Mouse (Mus musculus) natural killer cell, adult 2 months (primary cell): ENCODE measurements at regions not wholly inside any gene's neighbourhood (a gene's known extent, or its start where the extent isn't known, plus 50 kb on each side); places are given as distances from the start of the nearest gene placed in this dataset.

Source experiments
- DNase-seq, 2 experiments: peaks; one replicate each; pipeline ENCODE4 v3.0.0; 2022; ENCODE audit warnings: low spot score in 2 of 2

DNA sequence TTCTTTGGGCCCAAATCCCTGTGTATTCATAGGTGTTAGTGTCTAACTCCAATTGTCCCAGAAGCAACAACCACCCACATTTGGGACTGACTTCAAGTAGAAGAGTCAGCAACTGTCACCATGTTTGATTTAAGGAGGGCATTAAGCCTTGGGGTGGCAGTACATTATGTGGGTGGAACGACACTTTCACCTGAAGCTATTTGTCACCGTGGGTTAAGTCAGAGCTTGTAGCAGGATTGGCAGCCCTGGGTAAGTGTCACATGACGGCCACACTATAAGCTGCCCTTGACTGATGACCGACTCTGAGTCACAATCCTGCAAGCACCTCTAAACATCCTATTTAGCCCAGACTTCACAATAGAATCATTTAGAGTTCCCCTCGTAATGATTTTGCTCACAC lies 236.7 kb upstream of the A1bg start:
- DNase-seq: no peak

DNA sequence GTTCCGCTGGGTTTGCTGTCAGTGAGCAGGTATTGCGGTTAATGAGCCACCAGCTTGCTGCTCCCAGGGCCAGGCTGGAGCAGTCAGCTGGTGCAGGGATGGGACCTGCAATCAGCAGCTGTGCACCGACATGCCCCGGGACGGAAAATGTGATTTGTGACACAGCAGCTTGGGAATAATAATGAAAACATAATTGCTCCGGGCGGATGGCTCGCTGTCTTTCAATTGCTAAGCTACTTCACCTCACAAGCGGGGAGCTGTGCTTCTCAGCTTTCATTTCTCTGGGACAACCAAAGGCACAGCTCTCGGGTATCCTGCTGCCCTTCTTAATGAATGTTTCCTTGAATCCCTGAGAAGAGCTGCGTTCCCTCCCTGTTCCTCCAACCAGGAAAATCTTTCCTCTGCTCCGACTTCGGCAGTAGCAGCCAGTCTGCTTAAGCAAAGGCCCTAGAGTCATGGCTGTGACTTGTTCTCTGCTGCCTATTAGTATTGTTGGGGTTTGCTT lies 235.3 kb upstream of the A1bg start:
- no peak for DNase-seq

DNA sequence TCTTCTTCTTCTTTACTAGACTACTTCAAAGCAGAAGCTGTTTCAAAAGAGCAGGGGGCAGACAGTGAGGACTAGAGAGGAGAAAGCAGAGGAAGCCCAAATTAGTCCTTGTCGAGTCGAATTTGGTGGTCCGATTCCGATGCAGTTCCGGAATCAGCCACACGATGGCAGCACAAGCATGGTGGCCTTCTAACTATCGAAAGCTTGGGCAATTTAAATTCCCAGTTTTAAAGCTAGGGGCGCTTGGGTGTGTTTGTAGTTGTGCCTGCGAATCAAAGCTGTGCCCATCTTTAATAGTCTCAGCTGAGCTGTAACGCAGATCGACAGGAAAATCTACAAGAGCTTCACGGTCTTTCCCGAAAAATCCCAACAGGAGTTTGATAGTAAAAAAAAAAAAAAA lies 234.7 kb upstream of the A1bg start:
- peak; percentile 68 to 81 for DNase-seq

DNA sequence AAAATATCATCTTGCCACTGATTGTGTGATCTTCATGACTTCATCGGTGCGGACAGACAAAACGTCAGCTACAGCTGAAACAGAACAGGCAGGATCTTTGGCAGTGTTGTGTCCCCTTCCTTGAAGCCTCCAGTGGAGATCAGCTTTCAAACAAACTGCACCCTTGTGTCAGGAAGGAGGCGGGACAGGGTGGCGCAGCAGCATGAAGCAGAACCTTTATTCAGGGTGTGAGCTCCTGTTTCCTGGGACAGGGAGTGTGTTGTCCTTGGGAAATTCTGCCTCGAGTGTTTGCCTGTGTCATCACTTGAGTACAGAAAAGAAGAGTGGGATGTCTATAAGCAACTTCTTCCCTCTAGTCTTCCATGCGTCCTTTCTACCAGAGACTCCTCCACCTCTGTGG lies 232.7 kb upstream of the A1bg start:
- DNase-seq: no peak

DNA sequence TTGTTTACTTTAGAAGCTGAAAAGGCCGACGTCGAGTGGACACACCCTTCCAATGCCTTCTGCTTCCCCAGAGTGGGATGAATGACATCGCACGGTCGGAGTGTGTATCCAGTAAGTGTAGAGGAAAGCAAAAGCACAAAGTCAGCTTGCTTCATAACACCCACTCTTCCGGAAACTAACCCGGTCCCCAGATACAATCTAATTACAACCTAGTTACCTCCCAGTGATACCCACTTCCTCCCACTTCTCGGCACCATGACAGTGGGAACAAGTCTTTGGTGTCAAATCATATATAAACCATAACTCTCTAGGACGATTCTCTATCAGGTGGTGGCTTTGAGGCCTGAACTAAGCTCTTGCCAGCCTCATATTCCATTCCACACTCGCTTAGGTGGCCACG lies 231.4 kb upstream of the A1bg start:
- DNase-seq: no peak

DNA sequence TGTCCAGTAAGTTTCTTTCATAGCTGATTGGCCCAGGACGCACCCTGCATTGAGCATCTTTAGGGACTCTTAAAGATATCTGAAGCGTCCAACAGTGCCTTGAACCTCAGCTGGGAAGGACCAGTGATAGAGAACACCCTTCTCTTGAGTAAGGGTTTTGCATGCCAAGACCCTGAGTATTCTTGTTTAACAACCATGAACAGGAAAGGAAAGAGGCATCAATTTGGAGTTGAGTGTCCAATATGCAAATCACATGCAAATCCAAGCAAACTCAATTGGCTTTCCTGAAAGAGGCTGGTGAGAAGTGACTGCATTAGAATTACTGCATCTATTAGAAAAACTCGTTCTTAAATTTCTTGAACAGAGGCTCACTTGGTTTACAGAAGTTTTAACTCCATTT lies 220.0 kb upstream of the A1bg start:
- DNase-seq: no peak

DNA sequence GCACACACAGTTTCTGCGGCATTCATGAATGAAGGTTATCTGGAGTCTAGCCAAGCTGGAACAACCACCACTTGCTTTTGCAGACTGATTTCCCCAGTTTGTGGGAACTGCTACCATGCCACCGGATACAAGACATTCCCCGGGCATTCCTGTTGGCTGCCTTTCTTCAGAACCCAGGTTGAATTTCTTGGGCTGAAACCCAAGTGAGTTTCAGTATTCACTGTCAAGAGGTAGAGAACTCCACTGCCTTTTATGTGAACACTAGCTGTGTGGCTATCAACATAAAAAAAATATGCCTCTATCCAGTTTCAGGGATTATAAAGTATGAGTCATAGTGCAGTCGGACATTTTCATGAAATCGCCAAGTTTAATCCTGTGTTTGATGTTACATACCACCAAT lies 216.3 kb upstream of the A1bg start:
- DNase-seq: no peak

DNA sequence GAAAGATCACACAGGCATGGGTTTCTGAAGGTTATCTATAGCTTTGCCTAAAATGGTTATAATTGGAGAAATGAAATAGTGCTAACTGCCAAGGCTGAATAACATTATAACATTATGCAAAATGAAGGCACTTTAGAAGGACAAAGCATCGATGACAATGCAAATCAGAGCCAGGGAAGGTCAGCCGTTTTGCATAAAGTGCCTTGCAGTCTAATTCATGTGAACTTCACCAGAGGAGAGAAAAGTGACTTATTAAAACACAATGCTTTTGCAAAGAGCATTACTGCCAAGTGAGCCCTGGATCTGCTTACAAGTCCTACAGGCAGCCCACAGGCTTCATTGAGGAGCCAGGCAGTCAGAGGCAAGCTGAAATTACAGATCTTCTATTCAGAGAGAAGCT lies 214.0 kb upstream of the A1bg start:
- no peak for DNase-seq

DNA sequence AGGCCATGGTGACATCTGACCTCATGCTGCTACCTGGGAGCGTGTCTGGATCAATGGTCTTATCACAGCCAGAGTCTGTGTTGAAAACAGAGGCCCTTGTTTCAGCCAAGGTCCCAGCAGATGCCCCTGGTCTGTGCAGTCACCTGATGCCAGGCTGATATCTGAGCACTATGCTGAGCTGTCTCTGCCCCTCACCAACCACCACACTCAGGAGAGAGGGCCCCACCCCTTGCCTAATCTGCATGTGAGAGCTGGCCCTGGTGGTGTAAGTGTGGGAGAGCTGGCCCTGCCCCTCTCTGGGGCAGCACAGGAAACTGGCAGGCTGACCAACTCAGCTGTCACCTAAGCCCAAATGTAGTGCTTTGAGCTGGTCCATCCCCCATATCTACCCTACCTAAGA lies 210.5 kb upstream of the A1bg start:
- no peak for DNase-seq

DNA sequence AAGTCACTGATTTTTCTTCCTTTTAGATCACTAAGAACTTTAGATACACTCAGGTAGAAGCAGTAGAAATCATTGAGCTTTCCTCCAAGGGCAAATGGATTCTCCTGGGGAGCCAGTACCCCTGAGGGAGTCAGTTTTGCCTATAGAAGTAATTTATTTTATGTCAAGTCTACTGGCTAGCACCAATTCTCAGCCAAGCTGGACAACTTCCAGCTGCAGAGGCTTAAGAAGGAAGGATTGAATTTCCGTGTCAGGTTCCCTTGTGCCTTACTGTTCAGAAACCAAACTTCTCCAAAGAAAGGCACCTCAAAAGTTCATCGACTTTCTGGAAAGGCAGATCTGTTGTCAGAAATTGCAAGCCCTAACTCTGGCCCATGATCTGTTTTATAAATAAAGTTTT lies 205.2 kb upstream of the A1bg start:
- DNase-seq: no peak

DNA sequence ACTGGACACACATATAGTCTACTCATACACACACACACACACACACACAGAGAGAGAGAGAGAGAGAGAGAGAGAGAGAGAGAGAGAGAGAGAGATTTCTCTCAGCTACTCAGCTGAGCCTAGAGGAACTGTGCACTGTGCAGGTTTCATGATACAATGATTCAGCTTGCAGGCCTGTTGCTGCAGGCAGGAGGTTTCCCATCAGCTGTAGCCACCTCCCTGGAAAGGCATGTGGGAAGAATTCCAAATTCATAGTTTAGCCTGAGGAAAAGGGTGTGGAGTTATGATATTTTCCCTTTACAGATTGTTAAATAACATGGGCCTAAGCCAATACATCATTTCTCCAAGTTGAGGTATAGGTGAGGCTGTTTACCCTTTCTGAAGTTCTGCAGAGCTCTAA lies 204.3 kb upstream of the A1bg start:
- DNase-seq: no peak

DNA sequence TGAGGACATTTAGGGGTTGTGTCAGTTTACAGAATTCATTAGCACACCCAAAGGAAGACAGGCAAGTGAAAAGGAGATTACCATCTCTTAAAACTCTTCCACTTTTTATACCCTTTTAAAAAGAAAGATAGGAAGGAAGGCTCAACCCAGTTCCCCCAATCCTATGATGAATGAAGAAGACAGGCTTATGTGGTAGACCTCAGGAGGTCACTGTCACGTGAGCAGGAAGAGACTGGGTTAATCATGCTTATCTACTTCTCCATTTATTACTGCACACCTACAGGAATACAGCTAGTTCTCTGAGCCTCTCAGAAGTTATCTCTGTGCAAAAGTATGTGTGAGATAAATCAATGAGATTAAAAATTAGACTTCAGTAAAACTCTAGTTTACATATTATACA lies 194.1 kb upstream of the A1bg start:
- no peak for DNase-seq

DNA sequence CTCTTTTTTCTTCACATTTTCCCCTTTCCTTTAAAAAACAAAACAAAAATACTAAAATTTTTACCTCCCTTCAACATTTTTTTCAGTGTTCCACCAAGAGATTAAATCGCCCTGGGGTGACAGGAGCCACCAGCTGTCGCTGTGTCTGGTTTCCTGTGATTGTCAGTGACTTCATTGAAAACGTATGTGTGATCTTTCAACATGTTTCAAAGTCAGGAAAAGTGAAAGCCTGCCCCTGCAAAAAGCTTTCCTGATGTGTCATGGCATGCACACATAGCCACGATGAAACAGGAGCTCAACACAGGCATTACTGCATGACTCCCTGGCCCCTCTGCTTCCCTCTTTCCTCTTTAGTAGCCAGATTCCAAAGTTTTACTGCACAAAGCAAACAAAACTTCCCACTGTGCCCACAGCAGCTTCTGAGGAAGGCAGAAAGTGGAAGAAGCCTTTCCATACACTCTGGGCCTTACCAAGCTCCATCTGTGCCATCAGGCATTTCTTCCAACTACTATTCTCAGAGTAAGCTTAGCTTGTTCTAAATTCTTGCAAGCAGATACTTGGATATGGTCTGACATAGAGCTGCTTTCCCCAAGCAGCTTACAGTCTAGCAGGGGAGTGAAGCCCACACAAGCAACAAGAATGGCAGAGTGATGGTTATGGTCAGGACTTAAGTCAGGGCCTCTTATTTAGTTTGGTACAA lies 186.8 kb upstream of the A1bg start:
- no peak for DNase-seq

DNA sequence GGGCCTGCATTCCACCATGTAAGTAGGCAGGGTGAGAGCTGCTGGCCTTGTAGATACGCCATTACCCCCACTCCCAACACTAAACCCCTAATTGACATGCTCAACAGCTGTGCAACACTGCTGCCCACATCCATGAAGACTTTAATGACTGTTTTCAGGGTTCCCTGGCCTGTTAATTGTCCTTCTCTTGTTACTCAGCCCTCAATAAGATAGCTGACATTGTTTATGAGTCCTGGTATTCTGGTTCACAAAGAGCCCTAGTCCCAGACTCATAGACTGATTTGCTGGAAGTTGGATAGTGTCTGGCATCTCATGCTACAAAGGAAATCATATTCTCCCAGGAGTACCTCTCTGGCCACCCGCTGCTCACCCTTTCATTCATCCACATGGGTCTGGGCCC lies 186.1 kb upstream of the A1bg start:
- no peak for DNase-seq

DNA sequence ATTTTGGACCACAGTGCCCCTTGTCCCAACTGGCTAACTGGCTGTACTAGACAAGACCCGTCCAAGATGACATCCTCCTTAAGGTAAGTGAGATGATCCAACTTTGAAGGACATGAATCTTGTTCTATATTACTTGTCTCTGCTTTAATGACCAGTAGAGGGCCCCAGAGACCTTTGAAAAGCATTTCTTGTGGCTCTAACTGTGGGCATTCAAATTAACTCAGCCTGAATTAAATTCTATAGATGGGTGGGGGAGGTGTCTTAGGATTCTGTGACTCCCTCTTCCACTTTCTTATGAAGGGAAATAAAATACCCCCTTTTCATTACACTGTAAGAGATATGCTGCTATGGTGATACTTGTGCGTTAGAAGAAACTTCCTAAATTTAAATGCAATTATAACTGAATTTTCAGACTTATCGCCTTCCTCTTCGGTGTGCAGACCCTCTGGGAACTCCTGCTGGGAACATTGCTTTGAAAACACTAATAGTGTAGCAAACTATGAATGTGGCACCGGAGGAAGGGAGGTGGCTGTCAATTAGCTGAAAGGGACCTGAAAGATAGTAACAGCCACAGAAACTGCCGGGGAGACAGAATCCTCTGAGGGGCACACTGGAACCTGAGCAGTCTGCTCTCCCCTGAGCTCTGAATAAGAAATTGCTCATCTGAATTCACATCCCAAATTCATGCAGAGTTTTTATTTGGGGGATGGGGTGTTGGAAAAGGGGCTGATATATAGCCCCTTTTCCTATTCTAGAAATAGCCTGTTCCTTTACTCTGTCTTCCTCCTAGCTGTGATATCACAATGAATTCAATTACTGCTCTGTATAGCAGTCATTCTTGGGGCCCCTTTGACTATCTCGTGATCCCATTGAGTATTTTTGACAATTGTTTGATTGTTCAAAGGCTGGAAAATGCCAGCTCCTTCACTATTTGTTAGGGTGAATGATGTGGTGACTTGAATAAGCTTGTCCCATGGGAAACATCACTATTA lies 179.9 kb upstream of the A1bg start:
- peak in 1 of 2 experiments; percentile 12 for DNase-seq

DNA sequence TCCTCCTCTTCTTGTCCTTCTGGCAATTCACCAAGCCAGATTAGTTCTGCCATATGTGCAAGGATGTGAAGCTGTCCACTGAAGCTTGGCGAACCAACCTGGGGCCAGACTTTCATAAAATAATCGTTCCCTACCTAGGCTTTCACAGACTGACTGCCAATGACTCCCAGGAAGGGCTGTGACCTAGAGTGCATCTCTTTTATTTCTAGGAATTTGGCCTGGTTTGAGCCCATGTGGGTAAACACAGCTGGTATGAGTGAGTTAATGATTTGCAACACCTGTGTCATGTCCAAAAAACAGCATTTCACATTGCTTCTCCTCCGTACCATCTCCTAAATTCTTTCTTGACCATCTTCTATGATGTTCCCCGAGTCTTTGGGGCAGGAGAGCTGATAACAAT lies 178.0 kb upstream of the A1bg start:
- DNase-seq: no peak

DNA sequence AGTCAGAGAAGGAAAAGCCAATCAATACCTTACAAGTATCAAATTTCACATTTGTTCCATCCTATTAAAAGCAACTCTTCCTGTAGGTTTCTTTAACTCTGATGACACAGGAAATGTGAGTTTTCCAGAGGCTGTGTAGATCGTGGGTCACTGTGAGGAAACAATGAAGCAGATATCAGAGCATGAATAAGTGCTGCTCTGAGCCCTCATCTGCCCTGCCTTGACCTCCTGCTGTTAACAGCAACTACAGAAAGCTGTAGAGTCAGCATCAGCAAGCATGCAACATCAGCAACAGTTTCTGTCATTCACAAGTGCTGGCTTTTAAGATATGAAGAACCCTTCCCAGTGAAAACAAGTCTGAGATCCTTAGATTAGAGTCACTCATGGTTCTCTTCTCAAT lies 176.2 kb upstream of the A1bg start:
- DNase-seq: no peak

DNA sequence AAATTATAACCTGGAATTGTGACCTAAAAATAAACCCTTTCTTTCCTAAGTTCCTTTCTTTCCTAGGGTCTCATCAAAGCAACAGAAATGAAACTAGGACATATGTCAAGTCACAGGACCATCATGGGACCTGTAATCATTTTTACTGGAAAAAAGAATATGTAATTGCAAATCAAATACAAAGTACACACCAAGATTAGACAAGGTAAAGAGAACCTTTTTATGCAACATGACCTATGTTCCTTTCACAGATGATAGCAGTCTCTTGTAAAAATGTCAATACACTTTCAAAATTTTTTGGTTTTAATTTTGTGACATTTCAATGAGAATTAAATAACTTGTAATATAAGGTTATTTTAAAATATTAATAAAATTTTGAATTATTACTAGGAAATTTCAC lies 175.7 kb upstream of the A1bg start:
- no peak for DNase-seq

DNA sequence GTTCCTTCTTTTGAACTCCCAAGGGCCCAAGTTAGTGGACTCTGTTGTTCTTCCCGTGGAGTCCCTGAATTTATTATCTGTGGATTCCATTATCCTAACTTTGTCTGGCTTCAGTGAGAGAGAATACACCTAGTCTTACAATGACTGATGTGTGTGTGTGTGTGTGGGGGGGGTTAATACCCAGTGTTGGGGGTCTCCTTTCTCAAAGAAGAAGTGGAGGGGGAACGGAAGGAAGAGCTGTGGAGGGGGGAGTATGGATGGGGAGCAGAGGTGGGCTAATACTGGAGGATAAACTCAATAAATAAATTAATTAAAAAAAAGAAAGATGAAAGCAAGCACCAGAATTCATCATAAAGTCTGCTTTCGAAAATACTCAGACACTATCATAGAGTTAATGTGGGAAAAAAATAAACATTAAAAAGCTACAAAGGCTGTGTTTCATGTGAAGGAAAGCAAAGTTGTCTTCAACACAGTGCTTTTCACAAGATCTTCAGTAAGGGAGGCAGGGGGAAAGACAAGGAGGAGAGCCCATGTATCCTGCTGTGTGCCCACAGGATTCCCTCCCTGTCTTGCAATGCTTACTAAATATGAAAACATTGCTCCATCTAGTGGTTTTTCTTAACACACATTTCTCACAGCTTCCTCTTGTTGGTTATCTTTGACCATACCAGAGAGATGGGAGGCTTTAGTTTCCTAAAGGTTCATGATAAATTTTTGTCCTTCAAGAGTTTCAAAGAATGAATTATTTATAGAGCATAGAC lies 173.4 kb upstream of the A1bg start:
- no peak for DNase-seq

DNA sequence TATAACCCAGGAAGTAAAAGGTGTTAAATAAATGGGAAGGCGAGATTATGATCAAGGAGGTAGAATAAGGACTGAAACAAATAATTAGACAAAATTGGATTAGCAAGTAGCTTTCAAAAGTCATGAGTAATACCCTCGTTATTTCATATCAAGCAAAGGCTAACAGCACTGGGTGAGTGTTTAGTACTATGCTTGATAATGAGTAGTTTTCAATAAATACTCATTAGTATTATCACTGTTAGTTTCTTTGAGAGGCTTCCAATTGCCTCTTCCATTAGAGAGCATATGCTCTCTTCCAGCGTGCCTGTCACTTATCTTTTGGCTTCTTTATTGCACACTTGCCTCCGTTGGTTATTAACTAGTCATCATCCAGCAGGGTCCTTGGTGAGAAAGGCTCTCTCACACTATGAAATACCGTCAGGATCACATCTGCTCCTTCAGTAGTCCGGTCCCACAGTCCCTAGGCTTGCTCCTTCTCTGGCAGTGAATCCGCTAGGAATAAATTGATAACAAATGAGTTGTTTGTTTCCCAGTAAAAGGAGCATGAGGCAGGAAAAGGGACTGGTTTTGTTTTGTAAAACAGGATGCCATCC lies 132.3 kb upstream of the A1bg start:
- no peak for DNase-seq

DNA sequence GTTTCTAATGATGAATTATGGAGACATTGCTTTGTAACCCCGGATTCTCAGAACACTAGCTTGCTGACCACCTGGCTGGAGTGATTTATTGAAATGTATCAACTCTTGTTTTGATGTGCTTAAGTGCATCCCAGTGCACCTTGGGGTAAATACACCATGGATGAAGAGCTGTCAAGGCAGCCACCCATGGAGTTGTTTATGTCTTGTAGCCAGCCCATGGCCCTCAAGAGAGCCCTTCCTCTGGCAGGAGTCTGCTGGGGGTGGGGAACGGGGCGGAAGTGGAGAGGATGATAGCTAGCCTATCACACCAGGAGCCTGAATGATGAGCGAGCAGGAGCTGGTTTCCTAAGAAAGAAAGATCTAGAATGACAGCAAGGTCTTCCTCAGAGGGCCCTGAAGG lies 128.6 kb upstream of the A1bg start:
- DNase-seq: no peak

DNA sequence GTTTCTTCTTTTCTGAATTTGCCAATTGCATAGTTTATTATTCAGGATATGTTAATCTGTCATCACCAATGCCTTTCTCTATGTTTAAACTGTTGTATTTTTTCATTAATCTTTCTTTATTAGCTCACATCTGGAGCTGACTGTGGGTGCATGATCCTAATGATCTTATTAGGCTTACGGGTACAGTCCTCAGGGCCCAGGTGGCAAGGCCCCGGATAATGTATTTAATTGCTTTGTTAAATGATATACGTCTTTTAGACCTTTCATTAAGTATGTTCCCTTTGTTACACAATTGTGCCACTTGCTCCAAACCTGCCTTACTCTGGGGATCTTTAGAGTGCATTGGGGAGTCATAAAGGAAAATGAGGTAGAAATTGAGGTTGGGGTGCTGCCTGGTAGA lies 86.7 kb upstream of the A1bg start:
- no peak for DNase-seq
